Mouse (Mus musculus): ENCODE results near the gene Adck1.

DNA sequence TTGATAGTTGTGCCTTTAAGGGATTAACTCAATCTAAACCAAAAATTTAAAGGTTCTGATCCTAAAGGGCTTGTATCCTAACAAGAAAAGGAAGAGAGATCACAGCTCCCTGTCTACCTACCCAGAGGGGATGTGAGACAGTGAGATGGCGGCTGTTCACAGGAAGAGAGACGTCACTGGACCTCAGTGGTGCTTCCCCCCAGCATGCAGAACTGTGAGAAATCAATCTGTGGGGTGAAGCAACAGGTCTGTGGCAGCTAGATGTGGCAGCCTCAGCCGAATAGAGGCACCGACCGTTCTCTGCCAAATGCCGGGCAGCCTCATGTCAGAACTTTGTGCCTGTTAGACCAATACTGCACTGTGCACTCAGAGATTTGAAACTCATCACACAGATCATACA lies 106.4 kb downstream of the Adck1 start:
- no peak for TF ChIP-seq CTCF (conservative IDR thresholded peaks at IDR 0.05; ENCODE audit: low read length)
- TF ChIP-seq NANOG (IDR thresholded peaks at IDR 0.05; ENCODE audit: borderline replicate concordance, low read length), result no peak
- no peak for TF ChIP-seq POU5F1 (IDR thresholded peaks at IDR 0.05; ENCODE audit: borderline replicate concordance, low read length)

All from E14TG2a.4 (cell line).